Mouse (Mus musculus) cerebellum, adult 2 months (tissue): ENCODE measurements at regions not wholly inside any gene's neighbourhood (a gene's known extent, or its start where the extent isn't known, plus 50 kb on each side); places are given as distances from the start of the nearest gene placed in this dataset.

ENCODE experiments used
- DNase-seq, 2 experiments: peaks; one replicate each; pipeline ENCODE4 v3.0.0; 2021
- H3K27ac ChIP-seq: fragments of 200-500 bp; 2 replicates; pipeline ENCODE4 v1.5.1; 2012; ENCODE audit warnings: low read length, control low read depth, inconsistent platforms; ENCODE audit not compliant: insufficient read depth
- H3K27me3 ChIP-seq: fragments of 200-500 bp; 2 replicates; pipeline ENCODE4 v1.6.1; 2012; ENCODE audit warnings: inconsistent platforms, mild to moderate bottlenecking, low read length, moderate library complexity; ENCODE audit not compliant: control insufficient read depth, insufficient read depth
- H3K4me1 ChIP-seq: fragments of 200-500 bp; 2 replicates; pipeline ENCODE4 v1.6.1; 2011; ENCODE audit warnings: low read length; ENCODE audit not compliant: control insufficient read depth, insufficient read depth
- H3K4me3 ChIP-seq: fragments of 200-500 bp; replicated peaks from 2 replicates; pipeline ENCODE3; 2011; ENCODE audit warnings: mild to moderate bottlenecking, low read depth, low read length, control low read depth; ENCODE audit not compliant: insufficient read depth
- CTCF ChIP-seq: fragments of 200-500 bp; IDR thresholded peaks from 2 replicates; pipeline ENCODE4 v1.5.1; 2011; ENCODE audit warnings: low read depth, mild to moderate bottlenecking, control low read depth, low read length, moderate library complexity, borderline replicate concordance; ENCODE audit not compliant: insufficient read depth
- POLR2A ChIP-seq: fragments of 200-500 bp; IDR thresholded peaks from 2 replicates; pipeline ENCODE4 v1.6.1; 2011; ENCODE audit warnings: low read length, control low read depth, borderline replicate concordance; ENCODE audit not compliant: insufficient read depth
- WGBS: fragments of 180-500 bp; shearing (Covaris S2); methylation state at CpG from one replicate; pipeline ENCODE4 v1.1.7; 2018; 5-methylcytosine and 5-hydroxymethylcytosine counted together

GRCm38 (mm10) chr16:65916831-65917230, 101.8 kb downstream of the Vgll3 start:
- WGBS: 76% methylated on average over 7 of the region's 7 CpGs
- Histone ChIP-seq H3K27me3 (no peaks in the 10 kb centered on the region), H3K27ac (no peak overlapping the region), H3K4me1 (no peaks in the 10 kb centered on the region), H3K4me3 (no peak overlapping the region)
- no peak for DNase-seq
- no peak for TF ChIP-seq POLR2A
- TF ChIP-seq CTCF: no peak

- TF ChIP-seq POLR2A (no peak), CTCF (no peak)
- no peak overlapping the region for H3K27ac ChIP-seq
- no peaks in the 10 kb centered on the region for H3K27me3 ChIP-seq
- no peak for DNase-seq
- H3K4me1 ChIP-seq: no peaks in the 10 kb centered on the region
- WGBS: 73% methylated on average over 1 of the region's 1 CpGs
- no peak overlapping the region for H3K4me3 ChIP-seq
Observed at GRCm38 (mm10) chr16:65925986-65926385, 110.9 kb downstream of the Vgll3 start.

- Histone ChIP-seq H3K27ac (no peak overlapping the region), H3K4me3 (no peak overlapping the region), H3K4me1 (no peaks in the 10 kb centered on the region), H3K27me3 (no peaks in the 10 kb centered on the region)
- WGBS: 24% methylated on average over 4 of the region's 4 CpGs
- TF ChIP-seq POLR2A (no peak), CTCF (no peak)
- DNase-seq: no peak
Observed at GRCm38 (mm10) chr16:65963829-65964228, 148.8 kb downstream of the Vgll3 start.

GRCm38 (mm10) chr16:65964260-65964659, 149.2 kb downstream of the Vgll3 start:
- 3% methylated on average over 1 of the region's 1 CpGs for WGBS
- DNase-seq: no peak

GRCm38 (mm10) chr16:65977075-65977474, 162.0 kb downstream of the Vgll3 start:
- no peaks in the 10 kb centered on the region for H3K27me3 ChIP-seq
- WGBS: 88% methylated on average over 4 of the region's 4 CpGs
- no peak for DNase-seq
- no peaks in the 10 kb centered on the region for H3K4me1 ChIP-seq
- no peak overlapping the region for H3K27ac ChIP-seq
- TF ChIP-seq CTCF (no peak), POLR2A (no peak)
- H3K4me3 ChIP-seq: no peak overlapping the region

More at GRCm38 (mm10) chr16:65964260-65964659, 149.2 kb downstream of the Vgll3 start:
- no peak for TF ChIP-seq POLR2A
- TF ChIP-seq CTCF: no peak
- H3K27me3 ChIP-seq: no peaks in the 10 kb centered on the region
- H3K4me3 ChIP-seq: no peak overlapping the region
- no peak overlapping the region for H3K27ac ChIP-seq
- no peaks in the 10 kb centered on the region for H3K4me1 ChIP-seq

- no peak overlapping the region for H3K27ac ChIP-seq
- no peak for DNase-seq
- no peak overlapping the region for H3K4me3 ChIP-seq
- H3K4me1 ChIP-seq: no peaks in the 10 kb centered on the region
- 10% methylated on average over 2 of the region's 2 CpGs for WGBS
- no peaks in the 10 kb centered on the region; the same call in 1 of the 2 replicates for H3K27me3 ChIP-seq
- TF ChIP-seq CTCF (no peak), POLR2A (no peak)
Observed at GRCm38 (mm10) chr16:65987186-65987585, 172.1 kb downstream of the Vgll3 start.

- H3K27me3 ChIP-seq: no peaks in the 10 kb centered on the region
- no peak overlapping the region for H3K4me3 ChIP-seq
- TF ChIP-seq POLR2A (no peak), CTCF (no peak)
- 77% methylated on average over 1 of the region's 1 CpGs for WGBS
- DNase-seq: no peak
- H3K4me1 ChIP-seq: no peaks in the 10 kb centered on the region
- no peak overlapping the region for H3K27ac ChIP-seq
Observed at GRCm38 (mm10) chr16:65999343-65999742, 184.3 kb downstream of the Vgll3 start.

GRCm38 (mm10) chr16:66000728-66001273, 185.7 kb downstream of the Vgll3 start:
- Histone ChIP-seq H3K27me3 (no peaks in the 10 kb centered on the region), H3K4me3 (no peak overlapping the region), H3K27ac (no peak overlapping the region), H3K4me1 (no peaks in the 10 kb centered on the region)
- 31% methylated on average over 6 of the region's 6 CpGs for WGBS
- TF ChIP-seq CTCF (no peak), POLR2A (no peak)
- DNase-seq: no peak

GRCm38 (mm10) chr16:66004689-66005088, 189.6 kb downstream of the Vgll3 start:
- Histone ChIP-seq H3K27ac (no peak overlapping the region), H3K4me3 (no peak overlapping the region), H3K4me1 (no peaks in the 10 kb centered on the region), H3K27me3 (no peaks in the 10 kb centered on the region)
- WGBS: 63% methylated on average over 9 of the region's 9 CpGs
- DNase-seq: no peak
- TF ChIP-seq CTCF: no peak
- no peak for TF ChIP-seq POLR2A
